Mouse (Mus musculus): ENCODE measurements at regions not wholly inside any gene's neighbourhood (a gene's known extent, or its start where the extent isn't known, plus 50 kb on each side); places are given as distances from the start of the nearest gene placed in this dataset.

- no peak for TF ChIP-seq POLR2A (IDR thresholded peaks at IDR 0.05; ENCODE audit: extremely low read depth, insufficient read depth, low read length)
- no peak for TF ChIP-seq CTCF (IDR thresholded peaks at IDR 0.05; ENCODE audit: low read depth, low read length)
Observed at GRCm38 (mm10) chr11:31753211-31753610, 81.5 kb upstream of the Bod1 start.

Data from liver, adult 2 months (tissue).